Mouse (Mus musculus) midbrain, embryonic 15.5 days (tissue): ENCODE data around the gene Rhbdl3. TPM values are rescaled to one million over a fixed set of nuclear protein-coding genes. Genes with fewer than 3 reads are reported as not detected.

ENCODE experiments used
- ATAC-seq: fragments of 200-750 bp; cut with Nextera tagmentation; replicated peaks from 2 replicates; pipeline ENCODE4 v1.8.0; 2017; ENCODE audit warnings: moderate TSS enrichment
- H3K27ac ChIP-seq: fragments of 300-500 bp; sonication (generic); 2 replicates; pipeline ENCODE4 v1.5.1; 2015; ENCODE audit warnings: mild to moderate bottlenecking, inconsistent platforms
- H3K27me3 ChIP-seq: fragments of 300-500 bp; sonication (generic); replicated peaks from 2 replicates; pipeline ENCODE4 v1.6.1; 2015; ENCODE audit warnings: inconsistent platforms
- H3K36me3 ChIP-seq: fragments of 300-500 bp; sonication (generic); replicated peaks from 2 replicates; pipeline ENCODE4 v1.6.1; 2015; ENCODE audit warnings: inconsistent platforms
- H3K4me1 ChIP-seq: fragments of 300-500 bp; sonication (generic); 2 replicates; pipeline ENCODE4 v1.6.1; 2015; ENCODE audit warnings: inconsistent platforms
- H3K4me2 ChIP-seq: fragments of 300-500 bp; sonication (generic); 2 replicates; pipeline ENCODE4 v1.6.1; 2015; ENCODE audit warnings: inconsistent platforms, mild to moderate bottlenecking, moderate library complexity
- H3K4me3 ChIP-seq: fragments of 300-500 bp; sonication (generic); 2 replicates; pipeline ENCODE4 v1.5.1; 2015; ENCODE audit warnings: mild to moderate bottlenecking, inconsistent platforms
- H3K9ac ChIP-seq: fragments of 300-500 bp; sonication (generic); 2 replicates; pipeline ENCODE4 v1.6.1; 2015; ENCODE audit warnings: mild to moderate bottlenecking, inconsistent platforms
- H3K9me3 ChIP-seq: fragments of 300-500 bp; sonication (generic); 2 replicates; pipeline ENCODE4 v1.6.1; 2016; ENCODE audit warnings: inconsistent platforms
- WGBS: fragments of 180-500 bp; shearing (Covaris S2); methylation state at CpG from one replicate; pipeline ENCODE4 v1.1.7; 2015; ENCODE audit warnings: mixed read lengths; 5-methylcytosine and 5-hydroxymethylcytosine counted together
- polyA plus RNA-seq: library from polyadenylated mRNA; unstranded; fragments of >200 nt; fragmentation: Nextera tagmentation; extraction: Ambion mirVana; gene quantifications from 2 replicates; pipeline ENCODE4 v1.2.1, GENCODE M21; 2015

Gene Rhbdl3
- polyA plus RNA-seq, 1 experiment from 2014 or later, result 9.2 TPM

DNA sequence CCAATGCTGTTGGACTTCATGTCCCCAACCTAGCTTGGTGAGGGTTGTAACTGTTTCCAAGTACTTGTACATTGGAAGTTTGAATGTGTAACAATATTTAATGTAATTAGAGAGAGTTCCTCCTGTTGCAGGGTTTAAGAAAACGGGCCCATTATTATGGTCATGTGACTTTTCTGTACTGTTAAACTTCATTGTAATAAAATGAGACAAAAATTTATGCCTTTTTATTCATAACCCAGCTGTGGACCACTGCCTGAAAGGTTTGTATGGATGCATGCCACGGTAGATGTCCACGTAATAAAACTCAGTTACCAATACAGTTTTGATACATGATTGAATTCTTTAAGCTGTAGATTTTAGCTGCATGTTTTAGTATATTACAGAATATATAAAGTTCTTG, 95.2 kb downstream of the Rhbdl3 start:
- no peaks in the 10 kb centered on the region for H3K9me3 ChIP-seq
- H3K4me1 ChIP-seq, result no peaks in the 10 kb centered on the region
- no peak for ATAC-seq
- no peak overlapping the region for H3K9ac ChIP-seq
- H3K27ac ChIP-seq, result no peak overlapping the region
- no peak overlapping the region for H3K4me2 ChIP-seq
- WGBS, result 95% methylated on average over 3 of the region's 3 CpGs
- H3K27me3 ChIP-seq, result no peaks in the 10 kb centered on the region
- peaks cover 46% of the 10 kb centered on the region for H3K36me3 ChIP-seq
- no peak overlapping the region for H3K4me3 ChIP-seq

DNA sequence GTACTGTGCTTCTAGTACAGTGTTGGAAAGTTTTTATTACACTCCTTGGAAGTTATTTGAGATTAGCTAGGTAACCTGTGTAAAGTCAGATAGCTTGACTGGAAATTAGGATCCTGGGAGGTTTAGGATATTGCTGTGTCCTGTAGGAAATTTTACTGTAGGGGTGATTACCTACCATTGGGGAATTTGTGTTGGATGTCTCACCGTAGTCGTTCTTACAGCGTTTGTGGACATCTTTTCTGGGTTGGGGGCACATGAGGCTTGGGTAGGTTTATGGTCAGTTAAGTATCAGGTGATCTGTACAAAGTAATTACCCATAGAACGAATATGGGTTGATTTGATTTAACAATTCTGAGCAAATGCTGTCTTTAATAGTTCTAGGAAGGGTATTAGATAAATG, 95.9 kb downstream of the Rhbdl3 start:
- H3K4me2 ChIP-seq, result no peak overlapping the region
- H3K27me3 ChIP-seq, result no peaks in the 10 kb centered on the region
- peaks cover 44% of the 10 kb centered on the region for H3K36me3 ChIP-seq
- ATAC-seq, result no peak
- H3K9ac ChIP-seq, result no peak overlapping the region
- H3K9me3 ChIP-seq, result no peaks in the 10 kb centered on the region
- 94% methylated on average over 4 of the region's 4 CpGs for WGBS
- H3K4me1 ChIP-seq, result no peaks in the 10 kb centered on the region
- no peak overlapping the region for H3K27ac ChIP-seq
- H3K4me3 ChIP-seq, result no peak overlapping the region

Other genes with a start within 250 kb of the Rhbdl3 start
- 11.9 and 12.3 TPM in 2 replicates for gene Crlf3, start 219.9 kb upstream of the Rhbdl3 start, polyA plus RNA-seq
- gene Atad5, start 211.5 kb upstream of the Rhbdl3 start, polyA plus RNA-seq, result 5.1 TPM in 2 replicates
- gene Tefm, start 158.7 kb upstream of the Rhbdl3 start, polyA plus RNA-seq, result 20.2 and 22.4 TPM in 2 replicates
- 4.2 and 4.3 TPM in 2 replicates for gene Adap2, start 146.8 kb upstream of the Rhbdl3 start, polyA plus RNA-seq
- gene Rnf135, start 117.1 kb upstream of the Rhbdl3 start, polyA plus RNA-seq, result 3.3 and 3.9 TPM in 2 replicates
- 72.7 and 74.7 TPM in 2 replicates for gene Rhot1, start 91.9 kb upstream of the Rhbdl3 start, polyA plus RNA-seq
- 33.9 and 37.4 TPM in 2 replicates for gene 5730455P16Rik, start 77.1 kb downstream of the Rhbdl3 start, polyA plus RNA-seq
- gene Zfp207, start 82.4 kb downstream of the Rhbdl3 start, polyA plus RNA-seq, result 183 and 194 TPM in 2 replicates
- gene Psmd11, start 127.7 kb downstream of the Rhbdl3 start, polyA plus RNA-seq, result 273 and 278 TPM in 2 replicates
- gene Cdk5r1, start 176.1 kb downstream of the Rhbdl3 start, polyA plus RNA-seq, result 102 and 105 TPM in 2 replicates